18 mouse cellular contexts compared by ENCODE assay signal in genomic region chr2:109688661-109689060, GRCm38 (mm10). TPM values are rescaled to one million over a fixed set of nuclear protein-coding genes. Genes with fewer than 3 reads are reported as not detected.
"Had no signal": no experiment of that assay in that cellular context is flagged by ENCODE, and none has a peak within 500 bp of the region (broad histone marks: within the 10 kb centered on the region; RNA-seq: fewer than 3 reads in every experiment).

No protein-coding gene starts in this region.

- H3K27ac ChIP-seq: neural tube, embryonic 13.5 days; neural tube, embryonic 15.5 days; stomach, embryonic 15.5 days; stomach, postnatal 0 days had no signal

- H3K9me3 ChIP-seq: neural tube, embryonic 13.5 days; neural tube, embryonic 15.5 days; stomach, embryonic 15.5 days had no signal

- H3K9ac ChIP-seq: neural tube, embryonic 13.5 days; neural tube, embryonic 15.5 days; stomach, embryonic 15.5 days had no signal

- H3K4me2 ChIP-seq: neural tube, embryonic 13.5 days; neural tube, embryonic 15.5 days; stomach, embryonic 15.5 days had no signal

- H3K4me3 ChIP-seq: neural tube, embryonic 13.5 days; neural tube, embryonic 15.5 days; stomach, embryonic 15.5 days had no signal

- DNase-seq: retina, postnatal 1 day; right cerebral cortex, adult 18-20 months; right cerebral cortex, postnatal 14 days; right cerebral cortex, postnatal 25 days; right cerebral cortex, postnatal 4 days; spleen, adult 18-20 months; thymus, adult 18-20 months; thymus, adult 2 months; thymus, postnatal 14 days; thymus, postnatal 25 days; thymus, postnatal 36 days; thymus, postnatal 4 days had no signal

- H3K36me3 ChIP-seq: neural tube, embryonic 13.5 days; neural tube, embryonic 15.5 days; stomach, embryonic 15.5 days had no signal

RNA-seq across cellular contexts. Expression of gene Bdnf, which starts 14.2 kb away (rescaled TPM):
- total RNA-seq: neutrophil, adult 5-6 weeks had no signal
- polyA plus RNA-seq: small intestine, adult 2 months had no signal
